Mouse (Mus musculus) urinary bladder, postnatal 4 days (tissue): ENCODE data around the gene Gm13288.
"Not testable (repeated sequence)": the region's sequence is repeated elsewhere in the genome, so short reads cannot be mapped to it uniquely, and the experiment has no call there.

ENCODE experiments used
- DNase-seq, 2 experiments: peaks; one replicate each; pipeline ENCODE4 v3.0.0; 2021 to 2022; ENCODE audit warnings: low spot score in 2 of 2

Gm13288 gene

DNA sequence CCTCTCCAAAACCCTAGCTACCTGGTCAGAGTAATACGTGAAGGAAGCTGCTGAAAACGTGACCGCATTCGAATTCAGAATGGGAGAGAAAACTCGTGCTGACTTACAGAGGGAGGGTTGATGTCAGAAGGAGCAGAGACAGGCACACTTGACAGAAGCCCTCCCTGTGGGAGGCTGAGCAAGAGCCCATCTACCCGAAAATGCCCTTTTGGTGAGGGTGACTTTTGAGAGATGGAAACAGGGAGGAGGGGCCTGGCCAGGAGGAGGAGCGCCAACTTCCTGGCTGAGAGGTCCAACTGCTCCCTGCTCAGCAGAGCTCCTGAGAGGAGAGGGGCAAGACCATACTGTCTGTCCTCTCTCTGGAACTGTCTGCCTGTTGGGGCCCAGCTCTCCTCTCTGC, 6.0 kb upstream of the Gm13288 start, which contains the start of gene Gm13285:
Gene Gm13285, plus strand, starts transcription at position 301 of the 400 bp plus-strand sequence.
- DNase-seq: not testable (repeated sequence)

DNA sequence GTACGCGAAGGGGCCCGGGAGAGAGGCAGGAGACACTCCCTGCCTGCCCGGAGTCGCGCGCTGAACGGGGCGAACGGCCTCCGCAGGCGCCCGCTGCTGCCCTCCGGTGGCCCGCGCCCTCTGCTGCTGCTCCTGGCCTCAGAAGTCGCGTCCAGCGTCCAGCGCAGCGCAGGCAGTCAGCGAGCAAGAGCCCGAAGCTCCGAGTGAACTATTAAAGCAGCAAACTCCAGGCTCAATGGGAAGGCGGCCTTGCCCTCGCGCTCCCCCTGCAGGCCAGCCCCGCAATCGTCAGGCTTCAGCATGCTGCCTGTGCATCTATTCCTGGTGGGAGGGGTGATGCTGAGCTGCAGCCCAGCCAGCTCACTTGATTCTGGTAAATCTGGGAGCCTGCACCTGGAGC, 2.4 kb upstream of the Gm13288 start, which contains the start of gene Gm13287:
Gene Gm13287, plus strand, starts transcription at position 301 of the 400 bp plus-strand sequence.
- DNase-seq: not testable (repeated sequence)

GRCm38 (mm10) chr4:88805761-88806160, 430 bp downstream of the Gm13288 start:
- peak in 1 of 2 experiments; percentile 28 for DNase-seq

DNA sequence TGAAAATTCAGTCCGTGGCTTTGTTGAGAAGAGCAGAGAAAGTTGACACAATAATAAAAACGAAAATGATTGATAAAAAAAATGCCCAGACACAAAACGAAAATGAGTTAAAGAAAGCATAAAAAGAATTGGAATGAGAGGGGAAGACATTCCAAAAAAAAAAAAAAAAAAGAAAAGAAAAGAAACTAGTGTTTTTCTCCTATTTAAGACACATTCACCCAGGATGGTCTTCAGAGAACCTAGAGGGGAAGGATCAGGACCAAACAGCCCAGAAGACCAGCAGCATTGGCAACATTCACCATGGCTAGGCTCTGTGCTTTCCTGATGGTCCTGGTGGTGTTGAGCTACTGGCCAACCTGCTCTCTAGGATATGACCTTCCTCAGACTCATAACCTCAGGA, 10.6 kb downstream of the Gm13288 start, which contains the start of gene Ifna7:
Gene Ifna7, plus strand, starts transcription at position 301 of the 400 bp plus-strand sequence.
- no peak for DNase-seq

- no peak for DNase-seq
Measured at GRCm38 (mm10) chr4:88819659-88820058, 14.3 kb downstream of the Gm13288 start, which contains the start of gene Ifna11. Gene Ifna11, plus strand, starts transcription at chr4:88819959.

- no peak for DNase-seq
Measured at GRCm38 (mm10) chr4:88822995-88823394, 17.7 kb downstream of the Gm13288 start.

GRCm38 (mm10) chr4:88827116-88827515, 21.8 kb downstream of the Gm13288 start, which contains the start of gene Ifna6:
Gene Ifna6, plus strand, starts transcription at chr4:88827416.
- not testable (repeated sequence) for DNase-seq

DNA sequence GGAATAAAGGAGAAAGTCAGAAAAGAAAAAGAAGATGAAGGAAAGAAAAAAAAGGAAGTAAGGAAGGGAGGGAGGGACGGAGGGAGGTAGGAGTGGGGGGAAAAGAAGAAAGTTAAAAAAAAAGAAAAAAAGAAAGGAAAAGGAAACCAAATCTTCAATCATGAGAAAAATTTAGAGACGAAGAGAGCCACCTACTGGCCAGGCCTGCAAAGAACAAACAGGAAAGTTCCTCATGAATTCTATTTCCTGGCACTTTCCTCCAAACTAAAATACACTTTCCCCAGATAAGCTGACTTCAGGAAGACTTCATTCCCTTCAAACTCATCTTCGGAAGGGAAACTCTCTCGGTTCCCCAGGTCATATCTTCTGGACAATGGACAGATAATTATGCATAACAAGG, 25.2 kb downstream of the Gm13288 start:
- no peak for DNase-seq

DNA sequence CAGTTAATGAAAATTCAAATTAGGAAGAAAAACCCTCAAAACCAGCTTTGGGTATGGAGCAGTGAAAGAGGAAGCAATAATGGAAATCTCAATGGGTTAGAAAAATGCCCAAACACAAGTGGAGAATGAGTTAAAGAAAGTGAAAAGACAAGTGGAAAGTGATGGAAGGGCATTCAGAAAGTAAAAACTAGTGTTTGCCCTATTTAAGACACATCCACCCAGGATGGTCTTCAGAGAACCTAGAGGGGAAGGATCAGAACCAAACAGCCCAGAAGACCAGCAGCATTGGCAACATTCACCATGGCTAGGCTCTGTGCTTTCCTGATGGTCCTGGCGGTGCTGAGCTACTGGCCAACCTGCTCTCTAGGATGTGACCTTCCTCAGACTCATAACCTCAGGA, 29.9 kb downstream of the Gm13288 start, which contains the start of gene Ifna5:
Gene Ifna5, plus strand, starts transcription at position 301 of the 400 bp plus-strand sequence.
- not testable (repeated sequence) for DNase-seq

DNA sequence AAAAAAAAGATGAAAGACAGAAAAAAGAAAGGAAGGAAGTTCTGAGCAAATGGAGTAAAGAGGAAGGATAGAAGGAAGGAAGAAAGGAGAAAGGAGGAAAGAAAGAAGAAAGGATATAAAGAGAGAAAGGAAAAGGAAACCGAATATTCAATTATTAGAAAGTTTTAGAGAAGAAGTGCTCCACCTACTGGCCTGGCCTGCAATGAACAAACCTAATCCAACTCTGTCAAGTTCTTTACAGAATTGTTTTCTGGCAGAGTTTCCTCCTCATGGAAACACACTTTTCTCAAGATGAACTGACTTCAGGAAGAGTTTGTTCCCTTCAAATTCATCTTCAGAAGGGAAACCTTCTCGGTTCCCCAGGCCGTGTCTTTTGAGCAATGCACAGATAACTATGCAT, 33.5 kb downstream of the Gm13288 start:
- no peak for DNase-seq

- no peak for DNase-seq
Measured at GRCm38 (mm10) chr4:88840058-88840457, 34.7 kb downstream of the Gm13288 start.

DNA sequence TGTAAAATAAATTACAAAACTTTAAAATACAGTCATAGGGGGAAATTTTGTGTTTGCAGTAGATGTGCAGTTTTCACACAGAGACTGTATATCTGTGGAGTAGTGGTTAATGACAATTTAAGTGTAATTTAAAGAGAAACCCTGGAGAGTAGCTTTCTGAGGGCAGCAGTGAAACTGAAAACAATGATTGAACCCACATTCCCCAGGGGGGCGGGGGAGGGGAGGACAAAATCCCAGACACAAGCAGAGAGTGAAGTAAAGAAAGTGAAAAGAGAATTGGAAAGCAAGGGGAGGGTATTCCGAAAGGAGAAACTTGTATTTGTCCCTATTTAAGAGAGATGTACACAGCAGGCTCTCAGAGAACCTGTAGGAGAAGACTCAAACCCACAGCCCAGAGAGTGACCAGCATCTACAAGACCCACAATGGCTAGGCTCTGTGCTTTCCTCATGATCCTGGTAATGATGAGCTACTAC, 36.1 kb downstream of the Gm13288 start, which contains the start of gene Ifna4:
Gene Ifna4, plus strand, starts transcription at position 424 of the 474 bp plus-strand sequence.
- no peak for DNase-seq

DNA sequence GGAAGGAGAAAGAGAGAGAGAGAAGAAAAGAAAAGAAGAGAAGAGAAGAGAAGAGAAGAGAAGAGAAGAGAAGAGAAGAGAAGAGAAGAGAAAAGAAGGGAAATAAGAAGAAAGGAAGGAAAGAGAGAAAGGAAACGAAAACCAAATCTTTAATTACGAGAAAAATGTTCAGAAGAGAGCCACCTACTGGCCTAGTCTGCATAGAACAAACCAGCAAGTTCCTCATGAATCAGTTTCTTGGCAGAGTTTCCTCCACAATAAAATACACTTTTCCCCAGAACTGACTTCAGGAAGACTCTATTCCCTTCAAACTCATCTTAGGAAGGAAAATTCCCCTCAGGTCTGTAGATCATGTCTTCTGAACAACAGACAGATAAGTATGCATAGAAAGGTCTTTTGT, 40.0 kb downstream of the Gm13288 start:
- no peak for DNase-seq

DNA sequence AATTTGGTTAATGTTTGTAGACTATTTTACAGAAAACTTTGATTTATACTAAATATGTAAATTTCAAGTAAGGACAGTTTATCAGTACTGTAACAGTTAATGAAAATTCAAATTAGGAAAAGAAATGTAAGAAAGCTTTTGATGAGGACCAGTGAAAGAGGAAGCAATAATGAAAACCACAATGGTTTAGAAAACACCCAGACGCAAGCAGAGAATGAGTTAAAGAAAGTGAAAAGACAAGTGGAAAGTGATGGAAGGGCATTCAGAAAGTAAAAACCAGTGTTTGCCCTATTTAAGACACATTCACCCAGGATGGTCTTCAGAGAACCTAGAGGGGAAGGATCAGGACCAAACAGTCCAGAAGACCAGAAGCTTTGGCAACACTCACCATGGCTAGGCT, 44.4 kb downstream of the Gm13288 start, which contains the start of gene Ifna1:
Gene Ifna1, plus strand, starts transcription at position 390 of the 400 bp plus-strand sequence.
- DNase-seq: no peak

GRCm38 (mm10) chr4:88851026-88851763, 45.9 kb downstream of the Gm13288 start:
- no peak for DNase-seq
